Mouse (Mus musculus) testis, adult 2 months (tissue): Measurements from ENCODE around the gene Depdc1b.

Experiments
- CTCF ChIP-seq: fragments of 200-500 bp; IDR thresholded peaks from 2 replicates; pipeline ENCODE4 v1.5.1; 2012; ENCODE audit warnings: low read depth, mild to moderate bottlenecking, inconsistent platforms, low read length, moderate library complexity; ENCODE audit not compliant: control insufficient read depth, insufficient read depth, insufficient replicate concordance
- POLR2A ChIP-seq: fragments of 200-500 bp; IDR thresholded peaks from 2 replicates; pipeline ENCODE4 v1.6.1; 2012; ENCODE audit warnings: low read depth, mild to moderate bottlenecking, inconsistent platforms, low read length, moderate library complexity; ENCODE audit not compliant: control insufficient read depth

DNA sequence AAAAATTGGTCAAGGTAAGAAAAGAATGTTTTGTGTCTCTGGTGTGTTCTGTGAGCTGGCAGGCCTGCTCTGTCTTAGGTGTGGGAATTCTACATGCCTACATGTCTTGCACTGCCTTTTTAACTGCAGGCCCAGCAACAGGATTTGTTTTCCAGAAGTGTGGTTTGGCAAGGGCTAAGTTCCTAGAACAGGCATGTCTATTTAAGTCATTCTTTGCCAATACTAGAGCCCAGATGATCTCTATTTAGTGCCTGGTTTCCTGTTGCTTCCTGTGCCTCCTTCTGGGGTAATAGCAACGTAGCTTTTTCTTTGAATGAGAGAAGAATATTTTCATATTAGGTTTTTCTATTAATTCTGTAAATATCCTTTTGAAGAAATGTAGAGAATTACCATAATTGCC lies 39.6 kb upstream of the Depdc1b start:
- TF ChIP-seq CTCF = no peak
- TF ChIP-seq POLR2A = no peak
